Mouse (Mus musculus) midbrain, embryonic 12.5 days (tissue): Measurements from ENCODE around the gene 2410141K09Rik. TPM values are rescaled to one million over a fixed set of nuclear protein-coding genes. Genes with fewer than 3 reads are reported as not detected.
"Not testable (repeated sequence)": the region's sequence is repeated elsewhere in the genome, so short reads cannot be mapped to it uniquely, and the experiment has no call there.

Source experiments
- ATAC-seq: fragments of 200-750 bp; cut with Nextera tagmentation; 2 replicates; pipeline ENCODE4 v1.8.0; 2017; ENCODE audit warnings: low read depth, moderate TSS enrichment, moderate library complexity; ENCODE audit not compliant: low FRiP score
- H3K27ac ChIP-seq: fragments of 300-500 bp; sonication (generic); replicated peaks from 2 replicates; pipeline ENCODE4 v1.5.1; 2016; ENCODE audit warnings: mild to moderate bottlenecking
- H3K27me3 ChIP-seq: fragments of 300-500 bp; sonication (generic); 2 replicates; pipeline ENCODE4 v1.6.1; 2016; ENCODE audit warnings: mild to moderate bottlenecking
- H3K36me3 ChIP-seq: fragments of 300-500 bp; sonication (generic); 2 replicates; pipeline ENCODE4 v1.6.1; 2016
- H3K4me1 ChIP-seq: fragments of 300-500 bp; sonication (generic); 2 replicates; pipeline ENCODE4 v1.6.1; 2016
- H3K4me2 ChIP-seq: fragments of 300-500 bp; sonication (generic); replicated peaks from 2 replicates; pipeline ENCODE4 v1.6.1; 2016; ENCODE audit warnings: mild to moderate bottlenecking, moderate library complexity
- H3K4me3 ChIP-seq: fragments of 300-500 bp; sonication (generic); 2 replicates; pipeline ENCODE4 v1.5.1; 2016; ENCODE audit warnings: mild to moderate bottlenecking
- H3K9ac ChIP-seq: fragments of 300-500 bp; sonication (generic); replicated peaks from 2 replicates; pipeline ENCODE4 v1.6.1; 2016; ENCODE audit warnings: mild to moderate bottlenecking, moderate library complexity
- H3K9me3 ChIP-seq: fragments of 300-500 bp; sonication (generic); 2 replicates; pipeline ENCODE4 v1.6.1; 2016; ENCODE audit warnings: mild to moderate bottlenecking
- WGBS: fragments of 180-500 bp; shearing (Covaris S2); methylation state at CpG from one replicate; pipeline ENCODE4 v1.1.7; 2016; 5-methylcytosine and 5-hydroxymethylcytosine counted together
- polyA plus RNA-seq: library from polyadenylated mRNA; unstranded; fragments of >200 nt; fragmentation: Nextera tagmentation; extraction: Ambion mirVana; gene quantifications from 2 replicates; pipeline ENCODE4 v1.2.1, GENCODE M21; 2016

Gene 2410141K09Rik
- not detected in 2 replicates for polyA plus RNA-seq

- ATAC-seq, H3K36me3 ChIP-seq, H3K4me2 ChIP-seq, H3K9me3 ChIP-seq, H3K4me3 ChIP-seq, H3K27me3 ChIP-seq, H3K9ac ChIP-seq, H3K27ac ChIP-seq, H3K4me1 ChIP-seq: not testable (repeated sequence)
- WGBS = 83% methylated on average over 1 of the region's 6 CpGs
Measured at GRCm38 (mm10) chr13:66441018-66441417, at the start of gene 2410141K09Rik. Gene 2410141K09Rik, minus strand, starts transcription at chr13:66441118.

- WGBS = no CpG with 5 or more reads among the region's 5 CpGs
- H3K9me3 ChIP-seq = not testable (repeated sequence)
Measured at GRCm38 (mm10) chr13:66426858-66427257, 14.1 kb downstream of the 2410141K09Rik start.

GRCm38 (mm10) chr13:66414962-66415361, 26.0 kb downstream of the 2410141K09Rik start:
- no CpG with 5 or more reads among the region's 2 CpGs for WGBS
- not testable (repeated sequence) for H3K4me1 ChIP-seq, H3K36me3 ChIP-seq, H3K4me3 ChIP-seq, H3K9me3 ChIP-seq, H3K9ac ChIP-seq, H3K27ac ChIP-seq, H3K27me3 ChIP-seq, ATAC-seq, H3K4me2 ChIP-seq

More at GRCm38 (mm10) chr13:66426858-66427257, 14.1 kb downstream of the 2410141K09Rik start:
- not testable (repeated sequence) for ATAC-seq, H3K4me2 ChIP-seq, H3K4me1 ChIP-seq, H3K4me3 ChIP-seq, H3K9ac ChIP-seq, H3K36me3 ChIP-seq, H3K27me3 ChIP-seq, H3K27ac ChIP-seq

Other genes with a start within 250 kb of the 2410141K09Rik start
- gene Gm10772, start 213.5 kb downstream of the 2410141K09Rik start, polyA plus RNA-seq = not detected in 2 replicates